Mouse (Mus musculus) erythroblast, embryonic 14.5 days (primary cell): ENCODE results near the gene Ubp1.

Experiments
- GATA1 ChIP-seq: IDR thresholded peaks from 2 replicates; pipeline ENCODE4 v1.6.1; 2012; ENCODE audit warnings: low read length, inconsistent platforms, mixed read lengths
- TAL1 ChIP-seq: IDR thresholded peaks from 3 replicates; pipeline ENCODE4 v1.6.1; 2012; ENCODE audit warnings: low read length, inconsistent platforms, mixed read lengths

GRCm38 (mm10) chr9:114016402-114016801, 85.7 kb downstream of the Ubp1 start:
- TF ChIP-seq GATA1 = no peak
- no peak for TF ChIP-seq TAL1
